Mouse (Mus musculus) megakaryocyte-erythroid progenitor cell, adult 5-6 weeks (primary cell): ENCODE measurements at regions not wholly inside any gene's neighbourhood (a gene's known extent, or its start where the extent isn't known, plus 50 kb on each side); places are given as distances from the start of the nearest gene placed in this dataset.
"Not testable (repeated sequence)": the region's sequence is repeated elsewhere in the genome, so short reads cannot be mapped to it uniquely, and the experiment has no call there.

Source experiments
- ATAC-seq: replicated peaks from 2 replicates; pipeline ENCODE4 v1.8.0; 2016; ENCODE audit warnings: mild to moderate bottlenecking, inconsistent platforms; ENCODE audit not compliant: severe bottlenecking, poor library complexity, low FRiP score, low TSS enrichment

DNA sequence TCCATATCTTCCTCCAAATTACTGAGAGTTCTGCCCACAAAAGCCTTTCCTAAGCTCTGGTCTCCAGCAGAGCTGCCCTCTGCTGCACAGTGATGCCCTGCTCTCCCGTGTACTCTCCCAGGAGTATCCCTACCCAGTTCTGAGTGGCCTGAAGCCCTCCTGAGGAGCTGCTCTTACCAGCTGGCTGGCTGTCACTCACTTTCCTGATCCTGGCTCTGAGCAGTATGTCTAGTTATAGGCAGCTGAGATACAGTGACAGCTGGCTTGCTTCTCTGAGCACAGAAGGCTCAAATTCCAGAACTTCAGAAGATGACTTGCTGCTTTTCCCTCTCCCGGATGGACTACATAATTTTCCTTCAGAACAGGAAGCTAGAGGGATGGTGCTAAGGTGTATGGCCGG, 257.1 kb downstream of the Pou4f1 start:
- no peak for ATAC-seq

DNA sequence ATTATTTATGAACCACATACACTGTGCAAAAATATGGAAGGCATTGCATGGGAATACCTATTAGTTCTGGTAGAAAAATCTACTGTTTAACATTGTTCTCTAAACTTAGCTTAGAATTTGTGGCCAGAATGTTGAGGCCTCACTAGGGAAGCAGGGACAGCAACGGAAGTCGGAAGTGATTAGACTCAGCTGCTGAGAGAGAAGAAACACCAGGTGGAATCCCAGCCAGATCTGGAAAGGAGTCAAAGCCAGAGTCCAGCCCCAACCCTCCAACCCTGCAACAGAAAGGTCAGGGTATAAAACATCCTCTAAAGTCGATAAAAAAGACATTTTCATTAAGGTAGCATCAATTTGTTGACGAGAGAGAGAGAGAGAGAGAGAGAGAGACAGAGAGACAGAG, 258.9 kb downstream of the Pou4f1 start:
- ATAC-seq, result no peak

DNA sequence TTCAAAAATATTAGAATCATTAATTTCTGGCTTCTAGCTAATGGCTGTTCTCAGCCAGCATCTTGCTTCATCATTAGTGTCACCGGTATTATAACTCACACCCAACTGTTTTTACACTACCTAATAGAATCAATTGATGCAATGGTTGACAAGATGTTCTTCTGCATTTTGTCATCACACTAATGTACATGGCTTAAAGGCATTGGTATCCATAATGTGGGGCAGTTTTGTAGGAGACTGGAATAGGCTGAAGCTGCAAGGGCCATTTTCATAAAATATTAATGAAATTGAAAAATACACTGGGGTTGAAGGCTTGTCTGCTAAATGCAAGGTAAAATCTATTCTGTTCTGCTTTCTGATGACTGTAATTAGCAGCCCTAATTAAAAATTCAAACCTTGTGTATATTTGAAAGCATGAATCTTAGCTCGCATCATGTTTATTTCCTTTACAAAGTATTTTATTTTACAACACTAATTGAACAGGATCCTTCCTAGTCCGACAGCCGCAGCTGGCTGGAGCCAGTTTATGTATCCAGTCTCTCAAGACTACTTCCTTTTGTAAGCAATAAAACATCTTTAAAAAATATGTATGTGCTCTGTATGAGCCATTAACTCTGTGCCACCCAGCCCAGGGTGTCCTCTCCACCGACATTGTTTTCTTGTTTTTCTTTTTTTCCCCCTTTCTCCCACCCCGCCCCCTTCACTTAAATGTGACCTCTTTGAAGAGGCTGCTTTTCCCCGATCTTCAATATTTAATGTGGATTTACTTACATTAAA, 259.6 kb downstream of the Pou4f1 start:
- ATAC-seq, result no peak

DNA sequence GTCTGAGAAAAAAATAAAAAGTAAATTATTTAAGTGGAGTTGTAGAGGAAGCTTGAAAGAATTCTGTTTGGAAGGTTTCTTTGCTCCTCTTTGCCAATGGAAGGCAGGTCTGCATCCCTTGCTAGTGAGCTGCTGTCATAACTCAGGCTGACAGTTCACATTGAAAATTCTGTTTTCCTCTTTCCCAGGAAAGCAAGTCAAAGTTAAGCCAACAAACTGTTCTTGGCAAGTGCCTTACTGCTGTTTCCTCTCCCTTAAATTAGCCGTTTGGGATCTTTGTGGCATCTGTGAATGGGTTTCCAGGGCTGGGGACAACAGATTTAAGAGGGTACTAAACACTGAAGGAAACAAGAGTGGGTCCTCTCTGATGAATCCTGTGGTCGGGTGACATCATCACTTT, 261.2 kb downstream of the Pou4f1 start:
- no peak for ATAC-seq

DNA sequence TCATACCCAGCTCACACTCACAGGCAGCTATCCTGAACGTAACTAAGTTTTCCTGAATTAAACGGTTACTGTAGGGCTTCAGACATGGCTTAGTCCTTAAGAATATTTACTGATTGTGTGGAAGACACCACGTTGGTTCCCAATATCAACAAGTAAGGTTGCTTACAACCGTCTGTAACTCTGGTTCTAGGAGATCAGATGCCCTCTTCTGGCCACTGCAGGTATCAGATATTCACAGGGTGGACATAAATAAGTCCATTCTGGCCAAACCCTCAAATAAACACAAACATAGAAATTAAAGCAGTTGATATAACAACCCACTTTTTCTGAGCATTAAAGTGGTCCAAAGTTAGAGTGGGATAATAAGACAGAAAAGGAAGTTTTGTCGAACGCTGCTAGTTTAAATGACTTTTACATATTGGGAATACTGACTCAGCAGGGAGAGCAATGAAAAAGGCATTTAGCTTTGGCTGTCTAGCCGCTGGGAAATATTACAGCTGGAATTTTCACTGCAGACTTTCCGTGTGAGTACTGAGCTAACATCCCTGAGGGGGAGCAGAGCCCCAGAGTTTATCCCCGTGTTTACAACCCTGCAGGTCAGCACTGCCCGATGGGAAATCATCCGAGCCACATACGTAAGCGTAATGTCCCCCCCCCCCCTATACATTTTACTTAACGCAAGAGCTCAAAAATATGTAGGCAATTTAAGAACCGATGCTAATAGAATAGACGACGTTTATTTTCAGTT, 264.4 kb downstream of the Pou4f1 start:
- no peak for ATAC-seq

DNA sequence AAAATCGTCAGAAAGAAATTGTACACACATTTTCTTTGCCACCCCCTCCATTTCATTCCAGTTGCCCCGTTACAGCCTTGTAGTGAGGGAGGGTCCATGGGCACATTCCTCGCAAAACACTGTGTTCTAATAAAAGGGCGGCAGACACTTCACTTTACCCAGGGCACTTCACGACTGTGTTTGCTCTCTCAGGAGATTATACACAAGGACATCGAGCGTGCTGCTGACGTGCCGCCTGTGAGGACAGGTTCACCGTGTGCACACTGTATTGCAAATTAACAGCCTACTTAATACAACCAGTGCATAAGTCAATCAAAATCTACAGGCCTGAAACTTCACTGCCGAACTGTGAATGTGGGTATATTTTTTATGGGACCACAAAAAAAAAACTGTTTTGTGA, 274.6 kb downstream of the Pou4f1 start:
- ATAC-seq, result no peak

DNA sequence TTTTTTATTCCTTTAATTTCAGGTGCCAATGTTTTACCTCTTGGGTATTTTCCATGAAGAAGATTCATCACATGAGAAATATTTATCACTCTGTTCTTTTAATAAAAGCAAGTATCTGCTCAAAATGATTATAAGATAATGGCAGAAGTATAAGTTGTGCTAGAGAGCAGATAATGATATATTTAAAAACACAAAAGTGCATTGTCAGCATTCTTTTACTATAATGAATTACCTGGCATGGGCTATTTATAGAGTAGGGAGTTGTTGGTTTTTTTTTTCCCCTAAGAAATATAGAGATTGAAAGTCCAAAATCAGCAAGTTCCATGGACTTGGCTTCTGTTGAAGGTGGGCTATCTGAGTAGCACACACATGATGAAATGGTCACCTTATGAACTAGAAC, 292.7 kb downstream of the Pou4f1 start:
- ATAC-seq, result no peak

DNA sequence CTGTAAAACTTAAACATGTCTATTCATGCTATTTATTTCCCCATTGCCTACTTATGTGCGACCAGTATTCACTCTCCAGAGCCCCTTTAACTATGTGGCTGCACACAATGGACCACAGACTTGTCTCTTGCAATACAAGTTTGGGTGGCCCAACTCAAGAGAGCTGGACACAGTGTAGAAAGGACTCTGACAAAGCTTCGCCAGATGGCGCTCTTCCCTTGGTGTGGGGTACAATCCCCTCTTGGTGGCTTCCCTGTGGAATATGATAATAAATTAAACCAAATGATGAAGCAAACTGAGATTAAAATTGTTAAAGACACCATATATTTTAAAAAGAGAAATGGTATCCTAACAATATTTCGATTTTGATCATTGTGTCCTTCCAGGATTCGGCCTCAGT, 302.6 kb upstream of the Ednrb start:
- no peak for ATAC-seq

DNA sequence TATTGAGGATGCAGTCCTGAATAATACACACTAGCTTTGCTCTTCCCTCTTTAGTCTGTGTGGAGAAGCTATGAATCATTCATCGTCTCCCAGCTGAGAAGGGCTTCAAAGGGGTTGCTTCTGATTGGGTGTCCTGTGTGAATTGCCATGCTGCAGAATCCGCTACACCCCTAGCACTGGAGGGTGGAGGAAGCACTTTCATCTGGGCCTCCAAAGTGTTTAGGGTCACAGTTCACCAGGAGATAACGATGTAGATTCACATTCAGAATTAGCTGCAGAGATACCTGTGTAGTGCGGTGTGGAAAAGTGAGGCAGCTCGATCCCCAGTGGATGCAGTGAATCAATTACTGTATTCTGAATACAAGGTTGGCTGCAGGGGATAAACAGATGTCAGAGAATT, 301.2 kb upstream of the Ednrb start:
- ATAC-seq, result no peak

DNA sequence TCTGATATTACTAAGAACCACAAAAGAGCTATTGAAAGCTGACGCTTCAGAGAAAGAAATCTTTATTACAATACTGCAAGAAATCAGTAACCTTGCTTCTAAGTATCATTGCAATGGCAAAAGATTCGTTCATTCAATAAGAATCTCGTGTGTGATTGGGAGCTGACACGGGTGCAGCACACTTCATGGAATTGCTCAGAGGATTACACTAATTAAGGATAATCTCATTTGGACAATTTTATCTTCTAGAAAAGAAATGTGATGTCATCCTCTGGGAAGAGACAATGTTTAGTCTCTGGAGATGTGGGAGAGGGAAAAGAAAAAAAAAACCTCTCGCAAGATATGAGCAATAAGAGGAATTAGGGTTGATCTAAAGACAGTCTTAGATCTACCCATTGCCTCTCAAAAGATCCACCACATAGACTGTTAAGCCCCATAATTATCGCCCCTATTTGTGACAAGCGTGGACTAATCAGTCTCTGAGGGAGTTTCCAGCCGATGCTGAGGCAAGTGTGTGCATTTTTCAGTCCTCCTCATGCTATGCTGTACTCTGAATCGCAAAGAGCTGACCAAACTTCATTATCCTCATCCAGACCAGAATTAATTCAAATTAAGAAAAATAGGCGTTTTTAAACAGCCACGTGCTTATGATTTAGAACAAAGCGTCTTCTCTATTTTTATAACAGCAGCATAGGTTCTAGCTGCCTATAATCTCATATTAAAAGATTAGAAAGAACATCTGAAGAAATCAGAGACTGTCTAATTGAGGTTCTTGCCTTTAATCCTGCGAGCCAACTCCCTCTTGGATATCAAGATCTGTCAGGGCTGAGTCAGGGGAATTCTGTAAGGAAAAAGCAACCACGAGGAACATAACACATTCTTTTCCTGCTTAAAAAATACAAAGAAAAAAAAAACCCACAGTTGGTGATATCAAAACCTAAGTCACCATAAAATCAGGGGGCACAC, 271.1 kb upstream of the Ednrb start:
- ATAC-seq, result no peak

DNA sequence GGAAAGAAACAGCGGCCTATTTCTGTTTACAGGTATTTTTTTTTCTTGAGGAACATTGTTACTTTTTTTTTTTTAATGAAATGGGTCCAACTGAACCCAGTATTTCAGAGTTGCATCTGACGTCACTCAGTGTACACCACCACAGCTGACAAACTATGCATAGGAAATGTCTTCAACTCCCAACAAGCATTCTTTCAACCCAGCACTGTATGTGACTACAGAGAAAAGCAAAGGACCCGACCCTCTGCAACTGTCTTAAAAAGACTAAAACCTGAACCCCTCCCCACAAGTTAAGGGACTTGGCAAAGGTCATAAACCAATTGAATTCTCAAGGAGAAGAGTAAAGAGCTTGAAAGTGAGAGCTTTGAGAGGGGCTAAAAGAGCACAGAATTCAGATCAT, 270.0 kb upstream of the Ednrb start:
- ATAC-seq, result no peak

DNA sequence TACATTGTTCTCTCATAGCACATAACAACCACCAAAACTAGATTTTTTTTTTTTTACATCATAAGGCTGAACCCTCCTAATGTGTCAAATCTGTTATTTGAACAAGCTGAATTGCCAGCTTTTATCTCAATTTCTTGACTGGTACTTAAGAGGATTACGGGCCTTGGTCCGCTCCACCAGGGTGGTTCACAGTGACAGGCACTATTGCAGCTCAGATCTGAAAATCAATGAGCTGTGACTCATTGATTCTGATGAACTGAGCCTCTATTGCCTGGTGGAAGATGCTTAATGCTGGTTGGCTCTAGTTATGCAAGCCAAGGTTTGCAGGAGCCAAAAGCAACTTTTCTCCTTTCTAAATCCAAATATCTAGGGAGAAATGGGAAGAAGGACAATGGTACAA, 269.2 kb upstream of the Ednrb start:
- no peak for ATAC-seq

DNA sequence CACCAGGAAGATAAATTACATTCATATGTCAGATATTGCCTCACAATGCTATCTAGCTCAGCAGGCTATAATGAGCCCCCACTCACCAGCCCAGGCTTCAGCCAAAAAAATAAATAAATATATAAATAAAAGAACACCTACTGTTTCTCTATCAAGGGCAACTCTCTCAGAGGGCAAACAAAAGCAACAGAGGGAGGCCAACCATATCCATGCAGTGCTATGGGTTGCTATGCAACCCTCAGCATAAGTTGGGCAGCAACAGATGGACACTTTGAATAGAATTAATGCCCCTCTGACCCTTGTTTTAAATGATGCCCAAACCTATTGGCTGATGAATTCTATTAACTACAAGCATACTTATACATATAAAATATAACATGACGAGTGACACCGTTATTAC, 242.2 kb upstream of the Ednrb start:
- no peak for ATAC-seq

DNA sequence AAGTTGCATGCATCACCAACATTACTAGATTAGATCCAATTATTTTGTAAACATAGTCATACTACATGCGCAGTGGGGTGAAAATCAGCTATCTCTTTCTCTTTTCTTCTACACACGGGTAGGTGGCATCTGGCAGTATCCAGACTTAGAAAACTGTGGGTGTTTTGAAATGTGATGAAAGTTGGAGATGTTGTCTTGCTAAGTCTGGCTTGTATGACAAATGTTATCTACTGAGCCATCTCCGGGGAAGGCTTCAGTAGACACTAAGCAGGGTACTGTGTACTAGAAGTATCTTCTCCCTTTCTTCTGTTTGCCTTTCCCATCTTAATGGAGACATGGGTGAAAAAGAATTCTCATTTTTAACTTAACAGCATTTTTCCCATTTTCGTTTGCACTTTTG, 220.0 kb upstream of the Ednrb start:
- ATAC-seq, result not testable (repeated sequence)

DNA sequence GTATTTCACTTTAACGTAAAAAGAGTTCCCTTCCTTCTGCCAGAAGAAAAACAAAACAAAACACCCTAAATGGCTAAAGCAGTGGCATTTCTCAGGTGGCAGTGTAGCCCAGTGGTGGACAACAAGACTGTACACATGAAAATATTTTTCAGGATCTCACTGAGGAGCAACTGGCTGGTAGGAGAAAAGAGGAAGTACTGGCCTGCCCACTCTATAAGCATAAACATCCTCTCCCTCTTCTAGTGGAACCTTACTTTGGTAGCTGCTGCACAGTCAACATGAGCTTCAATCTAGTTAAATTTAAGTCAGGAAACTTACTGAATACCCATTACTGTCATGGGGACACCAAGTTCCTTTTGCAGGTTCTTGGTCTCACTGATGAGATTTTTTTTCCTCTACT, 209.5 kb upstream of the Ednrb start:
- ATAC-seq, result no peak

DNA sequence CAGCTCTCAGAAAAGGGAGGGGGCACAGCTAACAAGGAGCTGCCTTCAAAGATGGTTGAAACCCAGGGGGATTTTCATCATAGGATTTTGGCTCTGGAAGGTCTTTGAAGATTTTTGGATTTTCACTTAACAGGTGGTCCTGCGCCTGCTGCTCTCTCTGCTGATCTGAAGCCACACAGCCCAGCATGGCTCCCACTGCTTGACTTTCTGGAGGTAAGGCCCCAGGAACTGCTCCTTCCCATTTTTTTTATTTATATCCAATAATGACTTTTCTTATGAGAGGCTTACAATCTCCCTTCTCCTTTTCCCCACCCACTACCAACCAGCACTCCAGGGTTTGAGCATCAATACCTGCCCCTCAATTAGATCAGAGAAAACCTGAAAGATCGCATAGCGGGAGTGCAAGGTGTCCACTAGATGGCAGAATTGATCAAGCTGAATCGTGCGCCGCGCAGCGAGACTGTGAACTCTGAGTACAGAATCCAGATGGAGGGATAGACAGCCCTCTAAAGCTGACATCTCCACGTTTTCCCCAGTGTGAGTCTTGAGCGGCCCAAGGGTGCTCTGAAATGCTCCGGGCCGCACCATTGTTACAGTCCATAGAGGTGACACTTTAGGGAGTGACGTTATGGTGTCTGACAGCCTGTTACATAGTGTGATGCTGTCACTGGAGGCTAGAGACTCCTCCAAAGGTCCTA, 194.6 kb upstream of the Ednrb start:
- ATAC-seq, result peak; percentile 88

DNA sequence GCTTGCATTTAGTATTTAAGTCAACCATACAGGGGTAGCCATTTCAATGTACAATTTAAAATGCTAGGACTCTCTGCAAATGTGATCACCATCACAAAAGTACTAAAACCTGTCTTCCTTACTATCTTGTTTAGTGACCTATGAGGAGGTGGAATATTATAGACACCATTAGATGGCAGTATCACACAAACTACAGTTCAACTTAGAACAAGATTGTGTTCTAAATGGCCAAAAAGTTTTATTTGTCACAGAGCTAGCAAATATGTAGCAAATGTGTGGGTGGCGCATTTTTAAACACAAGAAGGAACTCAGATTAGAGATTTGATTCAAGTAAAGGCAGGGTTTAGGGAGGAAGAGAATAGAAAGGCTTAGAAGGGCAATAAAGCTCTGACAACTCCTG, 189.4 kb upstream of the Ednrb start:
- ATAC-seq, result no peak

DNA sequence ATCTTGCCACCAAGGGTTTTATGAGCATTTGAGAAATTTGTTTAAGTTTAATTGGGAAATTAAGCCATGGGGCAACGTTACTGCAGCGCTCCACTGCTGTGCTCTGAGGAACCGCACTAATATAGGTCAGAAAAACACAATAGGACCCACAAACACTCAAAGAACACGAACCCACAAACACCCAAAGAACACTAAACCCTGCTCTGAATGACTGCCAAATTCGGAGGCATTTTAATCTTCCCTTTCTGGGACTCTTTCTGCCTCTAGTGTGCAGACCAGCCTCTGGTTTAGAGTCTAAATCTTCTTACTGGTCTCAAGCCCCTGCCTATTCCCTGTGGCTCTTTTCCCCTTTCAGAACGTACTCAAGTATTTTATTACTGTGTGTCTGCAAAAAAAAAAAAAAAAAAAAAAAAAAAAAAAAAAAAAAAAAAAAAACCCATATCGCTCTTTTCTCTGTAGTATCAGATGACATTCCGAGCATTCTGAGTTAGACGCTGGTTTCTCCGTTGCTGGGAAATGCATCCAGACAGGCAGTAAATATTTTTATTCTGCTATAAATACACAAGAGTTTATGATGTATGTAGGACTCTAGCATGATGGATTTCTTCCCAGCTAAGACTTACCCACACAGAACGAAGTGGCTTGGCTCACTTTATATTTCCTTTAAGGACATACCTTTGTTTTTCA, 186.7 kb upstream of the Ednrb start:
- ATAC-seq, result no peak
